Comparison of ENCODE assay signal across 15 mouse cellular contexts in the genomic region with DNA sequence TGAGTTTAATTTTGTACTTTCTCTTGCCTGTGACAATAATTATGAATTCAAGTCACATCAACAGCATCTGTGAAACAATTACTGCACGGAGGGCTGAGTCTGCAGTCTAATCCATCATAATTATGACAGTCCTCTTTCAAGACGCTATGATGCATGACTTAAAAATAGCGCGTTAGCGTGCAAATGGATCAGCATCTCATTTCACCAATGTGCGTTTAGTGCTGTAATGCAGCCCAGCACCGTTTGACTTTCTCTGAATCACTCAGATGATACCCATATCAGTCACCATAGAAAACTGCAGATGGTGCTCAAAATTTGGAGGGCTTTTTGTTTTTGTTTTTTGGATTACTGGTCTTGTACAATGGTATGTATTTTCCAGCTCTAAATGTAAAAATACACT. TPM values are rescaled to one million over a fixed set of nuclear protein-coding genes. Genes with fewer than 3 reads are reported as not detected.
A peak's percentile ranks its signal among the peaks of the same experiment; 100 is the strongest.
DNase-seq lines count a peak whose midpoint lies in the region; ATAC-seq and TF ChIP-seq lines count a peak whose summit lies in the region.
"Had no signal": no experiment of that assay in that cellular context is flagged by ENCODE, and none has a peak within 500 bp of the region (broad histone marks: within the 10 kb centered on the region; RNA-seq: fewer than 3 reads in every experiment).

No protein-coding gene starts in this region.

- H3K9me3 ChIP-seq in forebrain, embryonic 15.5 days: no peaks in the 10 kb centered on the region
- no peaks in the 10 kb centered on the region for H3K9me3 ChIP-seq in limb, embryonic 10.5 days (replicated peaks)
- H3K9me3 ChIP-seq in heart, embryonic 10.5 days: peaks cover 3% of the 10 kb centered on the region; the same call in 1 of the 2 replicates
- H3K9me3 ChIP-seq in stomach, postnatal 0 days (ENCODE audit: control insufficient read depth, low read length): no peaks in the 10 kb centered on the region
- H3K9me3 ChIP-seq: embryonic facial prominence, embryonic 12.5 days had no signal

- H3K36me3 ChIP-seq in forebrain, embryonic 15.5 days: no peaks in the 10 kb centered on the region
- peaks cover 4% of the 10 kb centered on the region for H3K36me3 ChIP-seq in limb, embryonic 10.5 days
- peaks cover 8% of the 10 kb centered on the region; the same call in 1 of the 2 replicates for H3K36me3 ChIP-seq in heart, embryonic 10.5 days
- H3K36me3 ChIP-seq in stomach, postnatal 0 days (ENCODE audit: control insufficient read depth, insufficient read depth, low read length): no peaks in the 10 kb centered on the region
- H3K36me3 ChIP-seq: embryonic facial prominence, embryonic 12.5 days had no signal

- no peak overlapping the region for H3K4me2 ChIP-seq in forebrain, embryonic 15.5 days (replicated peaks)
- no peak overlapping the region for H3K4me2 ChIP-seq in stomach, postnatal 0 days (replicated peaks; ENCODE audit: low read depth)
- H3K4me2 ChIP-seq: embryonic facial prominence, embryonic 12.5 days had no signal

- 35% methylated on average over 7 of the region's 7 CpGs for WGBS in forebrain, embryonic 15.5 days
- WGBS in limb, embryonic 10.5 days: 93% methylated on average over 7 of the region's 7 CpGs
- 91% methylated on average over 7 of the region's 7 CpGs for WGBS in heart, embryonic 10.5 days
- WGBS in stomach, postnatal 0 days: 75% methylated on average over 7 of the region's 7 CpGs

- peak; percentile 97 for ATAC-seq in forebrain, embryonic 15.5 days (replicated peaks)
- ATAC-seq in stomach, postnatal 0 days (ENCODE audit: low FRiP score, low TSS enrichment): no peak
- ATAC-seq: liver, postnatal 0 days had no signal

- DNase-seq in frontal cortex, adult 2 months (ENCODE audit: extremely low spot score in 1 of 2, low spot score in 1 of 2): peak; percentile 17 to 52
- no peak for DNase-seq in frontal cortex, postnatal 14 days (ENCODE audit: low spot score in 2 of 2)
- DNase-seq in A20 (ENCODE audit: low read depth, low spot score): peak; percentile 66
- DNase-seq in layer of hippocampus, postnatal 14 days (ENCODE audit: low spot score in 2 of 2): peak; percentile 22 to 55
- no peak for DNase-seq in limb, embryonic 10.5 days (ENCODE audit: low spot score)
- no peak for DNase-seq in heart, embryonic 10.5 days (ENCODE audit: low spot score)
- no peak for DNase-seq in stomach, postnatal 0 days (ENCODE audit: low spot score)
- DNase-seq: adrenal gland, adult 2 months; cerebellum, adult 18-20 months; gastrocnemius, postnatal 10 days; left cerebral cortex, postnatal 4 days; liver, postnatal 0 days; thymus, adult 2 months had no signal

- H3K4me3 ChIP-seq in forebrain, embryonic 15.5 days: no peak overlapping the region
- H3K4me3 ChIP-seq in limb, embryonic 10.5 days: no peak overlapping the region
- no peak overlapping the region for H3K4me3 ChIP-seq in heart, embryonic 10.5 days
- H3K4me3 ChIP-seq in stomach, postnatal 0 days (ENCODE audit: low read depth, low read length): no peak overlapping the region
- H3K4me3 ChIP-seq: embryonic facial prominence, embryonic 12.5 days had no signal

- H3K4me1 ChIP-seq in forebrain, embryonic 15.5 days: peaks cover 6% of the 10 kb centered on the region
- H3K4me1 ChIP-seq in limb, embryonic 10.5 days: no peaks in the 10 kb centered on the region
- no peaks in the 10 kb centered on the region for H3K4me1 ChIP-seq in heart, embryonic 10.5 days
- H3K4me1 ChIP-seq in stomach, postnatal 0 days (replicated peaks; ENCODE audit: control insufficient read depth, insufficient read depth): no peaks in the 10 kb centered on the region
- H3K4me1 ChIP-seq: embryonic facial prominence, embryonic 12.5 days had no signal

- TF ChIP-seq CTCF in stomach, postnatal 0 days (IDR thresholded peaks at IDR 0.05; ENCODE audit: low read depth): no peak

- H3K27ac ChIP-seq in forebrain, embryonic 15.5 days (replicated peaks): peak overlapping the region; percentile 69
- H3K27ac ChIP-seq in limb, embryonic 10.5 days: no peak overlapping the region
- no peak overlapping the region for H3K27ac ChIP-seq in heart, embryonic 10.5 days
- H3K27ac ChIP-seq in stomach, postnatal 0 days (replicated peaks): no peak overlapping the region
- H3K27ac ChIP-seq: embryonic facial prominence, embryonic 12.5 days had no signal

- no peaks in the 10 kb centered on the region for H3K27me3 ChIP-seq in forebrain, embryonic 15.5 days
- H3K27me3 ChIP-seq in limb, embryonic 10.5 days (ENCODE audit: low read depth, poor library complexity, severe bottlenecking): no peaks in the 10 kb centered on the region
- H3K27me3 ChIP-seq in heart, embryonic 10.5 days (ENCODE audit: insufficient read depth, poor library complexity, severe bottlenecking): no peaks in the 10 kb centered on the region
- H3K27me3 ChIP-seq in stomach, postnatal 0 days (ENCODE audit: control insufficient read depth, insufficient read depth, low read length): no peaks in the 10 kb centered on the region
- H3K27me3 ChIP-seq: embryonic facial prominence, embryonic 12.5 days had no signal

- no peak for TF ChIP-seq EP300 in stomach, postnatal 0 days (optimal IDR thresholded peaks at IDR 0.05)

- H3K9ac ChIP-seq in forebrain, embryonic 15.5 days (replicated peaks): no peak overlapping the region
- H3K9ac ChIP-seq in stomach, postnatal 0 days (ENCODE audit: low read length): no peak overlapping the region
- H3K9ac ChIP-seq: embryonic facial prominence, embryonic 12.5 days; liver, postnatal 0 days had no signal

RNA-seq across cellular contexts. Expression of a gene that starts 48.0 kb away (rescaled TPM):
- 30.1 and 33.1 TPM in 2 replicates for polyA plus RNA-seq in frontal cortex, adult 2 months (2012; rRNA removed)
- 18.0 and 21.3 TPM in 2 replicates for polyA plus RNA-seq in forebrain, embryonic 15.5 days (2015; fragmentation: Nextera tagmentation; extraction: Ambion mirVana)
- total RNA-seq in layer of hippocampus, postnatal 14 days (2021): 10 to 100 TPM; 49.2 to 49.7 TPM
- 12.3 and 15.0 TPM in 2 replicates for polyA plus RNA-seq in limb, embryonic 10.5 days (2016; fragmentation: Nextera tagmentation; extraction: Ambion mirVana)
- 11.8 and 15.5 TPM in 2 replicates for polyA plus RNA-seq in heart, embryonic 10.5 days (2016; fragmentation: Nextera tagmentation; extraction: Ambion mirVana)
- 11.2 and 12.9 TPM in 2 replicates for polyA plus RNA-seq in stomach, postnatal 0 days (2015; fragmentation: Nextera tagmentation; extraction: Ambion mirVana)

Comparison
In these comparisons a context has a peak if more than half of its experiments do, and no peak if none do; other contexts are left out.
1. DNase-seq: peak in frontal cortex, adult 2 months (2 of 2), A20 (single experiment) and layer of hippocampus, postnatal 14 days (2 of 2); none in frontal cortex, postnatal 14 days (0 of 2), limb, embryonic 10.5 days (single experiment), heart, embryonic 10.5 days (single experiment) and stomach, postnatal 0 days (single experiment).